Mouse (Mus musculus): ENCODE data around the gene Wrb. TPM values are rescaled to one million over a fixed set of nuclear protein-coding genes. Genes with fewer than 3 reads are reported as not detected.

The Wrb gene
- polyA plus RNA-seq, 1 experiment from 2014 or later: 197 TPM

- no peaks in the 10 kb centered on the region for H3K27me3 ChIP-seq (replicated peaks; ENCODE audit: control insufficient read depth, insufficient read depth, low read length)
- 24% methylated on average over 9 of the region's 9 CpGs for WGBS
- H3K9ac ChIP-seq (replicated peaks; ENCODE audit: low read depth, low read length): no peak overlapping the region
- H3K4me1 ChIP-seq (replicated peaks; ENCODE audit: control insufficient read depth, insufficient read depth, low read length): peaks cover 3% of the 10 kb centered on the region
- H3K4me3 ChIP-seq (replicated peaks; ENCODE audit: low read length): no peak overlapping the region
- H3K9me3 ChIP-seq (ENCODE audit: control insufficient read depth, low read length): no peaks in the 10 kb centered on the region
- ATAC-seq: peak; percentile 51; the same call in 1 of the 2 replicates
- H3K27ac ChIP-seq (ENCODE audit: low read length): no peak overlapping the region
- peaks cover 4% of the 10 kb centered on the region; the same call in 1 of the 2 replicates for H3K36me3 ChIP-seq (ENCODE audit: control insufficient read depth, insufficient read depth)
- H3K4me2 ChIP-seq (ENCODE audit: low read length): no peak overlapping the region
Observed at GRCm38 (mm10) chr16:96151551-96151950, 6.3 kb downstream of the Wrb start.

GRCm38 (mm10) chr16:96154476-96154875, 9.3 kb downstream of the Wrb start:
- H3K4me2 ChIP-seq (ENCODE audit: low read length): no peak overlapping the region
- no peak for ATAC-seq
- H3K4me3 ChIP-seq (replicated peaks; ENCODE audit: low read length): no peak overlapping the region
- no peak overlapping the region for H3K9ac ChIP-seq (replicated peaks; ENCODE audit: low read depth, low read length)
- no peaks in the 10 kb centered on the region for H3K9me3 ChIP-seq (ENCODE audit: control insufficient read depth, low read length)
- H3K27ac ChIP-seq (ENCODE audit: low read length): no peak overlapping the region
- H3K4me1 ChIP-seq (replicated peaks; ENCODE audit: control insufficient read depth, insufficient read depth, low read length): peaks cover 10% of the 10 kb centered on the region
- H3K36me3 ChIP-seq (ENCODE audit: control insufficient read depth, insufficient read depth): peaks cover 4% of the 10 kb centered on the region; the same call in 1 of the 2 replicates
- WGBS: 94% methylated on average over 2 of the region's 2 CpGs
- no peaks in the 10 kb centered on the region for H3K27me3 ChIP-seq (replicated peaks; ENCODE audit: control insufficient read depth, insufficient read depth, low read length)

- H3K4me2 ChIP-seq (ENCODE audit: low read length): no peak overlapping the region
- peaks cover 4% of the 10 kb centered on the region; the same call in 1 of the 2 replicates for H3K36me3 ChIP-seq (ENCODE audit: control insufficient read depth, insufficient read depth)
- no peak for ATAC-seq
- H3K27ac ChIP-seq (ENCODE audit: low read length): no peak overlapping the region
- H3K27me3 ChIP-seq (replicated peaks; ENCODE audit: control insufficient read depth, insufficient read depth, low read length): no peaks in the 10 kb centered on the region
- H3K4me1 ChIP-seq (replicated peaks; ENCODE audit: control insufficient read depth, insufficient read depth, low read length): peaks cover 14% of the 10 kb centered on the region
- no peak overlapping the region for H3K9ac ChIP-seq (replicated peaks; ENCODE audit: low read depth, low read length)
- WGBS: 73% methylated on average over 8 of the region's 8 CpGs
- no peaks in the 10 kb centered on the region for H3K9me3 ChIP-seq (ENCODE audit: control insufficient read depth, low read length)
- H3K4me3 ChIP-seq (replicated peaks; ENCODE audit: low read length): no peak overlapping the region
Observed at GRCm38 (mm10) chr16:96156019-96156418, 10.8 kb downstream of the Wrb start.

- Histone ChIP-seq H3K4me2 (ENCODE audit: low read length) (no peak overlapping the region), H3K4me3 (replicated peaks; ENCODE audit: low read length) (no peak overlapping the region), H3K27ac (ENCODE audit: low read length) (no peak overlapping the region), H3K36me3 (ENCODE audit: control insufficient read depth, insufficient read depth) (peaks cover 4% of the 10 kb centered on the region; the same call in 1 of the 2 replicates), H3K27me3 (replicated peaks; ENCODE audit: control insufficient read depth, insufficient read depth, low read length) (no peaks in the 10 kb centered on the region), H3K4me1 (replicated peaks; ENCODE audit: control insufficient read depth, insufficient read depth, low read length) (peaks cover 14% of the 10 kb centered on the region), H3K9ac (replicated peaks; ENCODE audit: low read depth, low read length) (no peak overlapping the region), H3K9me3 (ENCODE audit: control insufficient read depth, low read length) (no peaks in the 10 kb centered on the region)
- no peak for ATAC-seq
- WGBS: 88% methylated on average over 11 of the region's 11 CpGs
Observed at GRCm38 (mm10) chr16:96157171-96157570, 12.0 kb downstream of the Wrb start.

- 58% methylated on average over 12 of the region's 12 CpGs for WGBS
- peaks cover 14% of the 10 kb centered on the region for H3K4me1 ChIP-seq (replicated peaks; ENCODE audit: control insufficient read depth, insufficient read depth, low read length)
- H3K27me3 ChIP-seq (replicated peaks; ENCODE audit: control insufficient read depth, insufficient read depth, low read length): no peaks in the 10 kb centered on the region
- peak overlapping the region; percentile 96 for H3K4me2 ChIP-seq (ENCODE audit: low read length)
- H3K4me3 ChIP-seq (replicated peaks; ENCODE audit: low read length): peak overlapping the region; percentile 55
- peak overlapping the region; percentile 90 for H3K9ac ChIP-seq (replicated peaks; ENCODE audit: low read depth, low read length)
- no peak overlapping the region; the same call in 1 of the 2 replicates for H3K27ac ChIP-seq (ENCODE audit: low read length)
- no peak for ATAC-seq
- H3K36me3 ChIP-seq (ENCODE audit: control insufficient read depth, insufficient read depth): no peaks in the 10 kb centered on the region; the same call in 1 of the 2 replicates
- no peaks in the 10 kb centered on the region for H3K9me3 ChIP-seq (ENCODE audit: control insufficient read depth, low read length)
Observed at GRCm38 (mm10) chr16:96158511-96159080, 13.4 kb downstream of the Wrb start.

GRCm38 (mm10) chr16:96159091-96159731, 14.0 kb downstream of the Wrb start:
- peak overlapping the region; percentile 96 for H3K4me2 ChIP-seq (ENCODE audit: low read length)
- H3K9me3 ChIP-seq (ENCODE audit: control insufficient read depth, low read length): no peaks in the 10 kb centered on the region
- peak; percentile 80 for ATAC-seq
- peak overlapping the region; percentile 55 for H3K4me3 ChIP-seq (replicated peaks; ENCODE audit: low read length)
- no peaks in the 10 kb centered on the region; the same call in 1 of the 2 replicates for H3K36me3 ChIP-seq (ENCODE audit: control insufficient read depth, insufficient read depth)
- H3K9ac ChIP-seq (replicated peaks; ENCODE audit: low read depth, low read length): peak overlapping the region; percentile 90
- under 1% methylated on average over 67 of the region's 67 CpGs for WGBS
- H3K27me3 ChIP-seq (replicated peaks; ENCODE audit: control insufficient read depth, insufficient read depth, low read length): no peaks in the 10 kb centered on the region
- H3K4me1 ChIP-seq (replicated peaks; ENCODE audit: control insufficient read depth, insufficient read depth, low read length): peaks cover 14% of the 10 kb centered on the region
- H3K27ac ChIP-seq (ENCODE audit: low read length): peak overlapping the region; percentile 58

GRCm38 (mm10) chr16:96159794-96160346, 14.7 kb downstream of the Wrb start:
- 84% methylated on average over 20 of the region's 20 CpGs for WGBS
- H3K4me2 ChIP-seq (ENCODE audit: low read length): peak overlapping the region; percentile 96
- H3K27me3 ChIP-seq (replicated peaks; ENCODE audit: control insufficient read depth, insufficient read depth, low read length): no peaks in the 10 kb centered on the region
- no peaks in the 10 kb centered on the region; the same call in 1 of the 2 replicates for H3K36me3 ChIP-seq (ENCODE audit: control insufficient read depth, insufficient read depth)
- H3K9ac ChIP-seq (replicated peaks; ENCODE audit: low read depth, low read length): peak overlapping the region; percentile 90
- no peak for ATAC-seq
- peak overlapping the region; percentile 58; the same call in 1 of the 2 replicates for H3K27ac ChIP-seq (ENCODE audit: low read length)
- H3K9me3 ChIP-seq (ENCODE audit: control insufficient read depth, low read length): no peaks in the 10 kb centered on the region
- peak overlapping the region; percentile 55 for H3K4me3 ChIP-seq (replicated peaks; ENCODE audit: low read length)
- H3K4me1 ChIP-seq (replicated peaks; ENCODE audit: control insufficient read depth, insufficient read depth, low read length): peaks cover 14% of the 10 kb centered on the region

- Histone ChIP-seq H3K27ac (ENCODE audit: low read length) (no peak overlapping the region), H3K4me1 (replicated peaks; ENCODE audit: control insufficient read depth, insufficient read depth, low read length) (peaks cover 14% of the 10 kb centered on the region), H3K9me3 (ENCODE audit: control insufficient read depth, low read length) (no peaks in the 10 kb centered on the region), H3K27me3 (replicated peaks; ENCODE audit: control insufficient read depth, insufficient read depth, low read length) (no peaks in the 10 kb centered on the region), H3K36me3 (ENCODE audit: control insufficient read depth, insufficient read depth) (no peaks in the 10 kb centered on the region; the same call in 1 of the 2 replicates), H3K4me2 (ENCODE audit: low read length) (no peak overlapping the region), H3K4me3 (replicated peaks; ENCODE audit: low read length) (no peak overlapping the region), H3K9ac (replicated peaks; ENCODE audit: low read depth, low read length) (no peak overlapping the region)
- WGBS: 82% methylated on average over 1 of the region's 1 CpGs
- ATAC-seq: no peak
Observed at GRCm38 (mm10) chr16:96160927-96161326, 15.7 kb downstream of the Wrb start.

- H3K4me3 ChIP-seq (replicated peaks; ENCODE audit: low read length): no peak overlapping the region
- no peaks in the 10 kb centered on the region for H3K9me3 ChIP-seq (ENCODE audit: control insufficient read depth, low read length)
- no peak overlapping the region for H3K9ac ChIP-seq (replicated peaks; ENCODE audit: low read depth, low read length)
- no peak for ATAC-seq
- no peaks in the 10 kb centered on the region for H3K27me3 ChIP-seq (replicated peaks; ENCODE audit: control insufficient read depth, insufficient read depth, low read length)
- H3K27ac ChIP-seq (ENCODE audit: low read length): no peak overlapping the region
- no peak overlapping the region for H3K4me2 ChIP-seq (ENCODE audit: low read length)
- peaks cover 14% of the 10 kb centered on the region for H3K4me1 ChIP-seq (replicated peaks; ENCODE audit: control insufficient read depth, insufficient read depth, low read length)
- no peaks in the 10 kb centered on the region for H3K36me3 ChIP-seq (ENCODE audit: control insufficient read depth, insufficient read depth)
- WGBS: 80% methylated on average over 4 of the region's 4 CpGs
Observed at GRCm38 (mm10) chr16:96161336-96161735, 16.1 kb downstream of the Wrb start.
